Mouse (Mus musculus) thymus, postnatal 14 days (tissue): Measurements from ENCODE around the gene Gm9639.
"Not testable (repeated sequence)": the region's sequence is repeated elsewhere in the genome, so short reads cannot be mapped to it uniquely, and the experiment has no call there.

ENCODE experiments used
- DNase-seq: peaks from one replicate; pipeline ENCODE4 v3.0.0; 2021

Gm9639 gene

DNA sequence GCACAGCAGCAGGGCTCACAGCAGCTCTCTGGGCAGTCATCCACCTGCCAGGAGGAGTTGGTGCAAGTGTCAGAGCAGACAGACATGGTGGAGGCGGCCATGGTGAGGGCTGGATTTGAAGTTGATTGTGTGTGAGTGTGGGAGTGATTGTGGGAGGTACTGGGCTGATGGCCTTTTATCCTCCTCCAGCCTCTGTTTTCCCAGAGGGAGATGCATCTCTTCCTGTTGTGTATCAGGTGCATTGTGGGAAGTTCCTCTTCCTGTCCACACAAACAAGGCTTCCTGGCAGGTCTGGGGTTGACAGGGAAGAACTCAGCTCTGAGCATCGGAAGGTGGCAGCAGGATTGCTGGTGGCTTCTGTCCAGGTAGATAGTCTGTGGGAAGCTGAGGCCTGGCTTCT is at the start of gene Gm9639:
TSS of gene Gm9639 (minus strand) at position 101 of the 400 bp plus-strand sequence.
- no peak for DNase-seq

DNA sequence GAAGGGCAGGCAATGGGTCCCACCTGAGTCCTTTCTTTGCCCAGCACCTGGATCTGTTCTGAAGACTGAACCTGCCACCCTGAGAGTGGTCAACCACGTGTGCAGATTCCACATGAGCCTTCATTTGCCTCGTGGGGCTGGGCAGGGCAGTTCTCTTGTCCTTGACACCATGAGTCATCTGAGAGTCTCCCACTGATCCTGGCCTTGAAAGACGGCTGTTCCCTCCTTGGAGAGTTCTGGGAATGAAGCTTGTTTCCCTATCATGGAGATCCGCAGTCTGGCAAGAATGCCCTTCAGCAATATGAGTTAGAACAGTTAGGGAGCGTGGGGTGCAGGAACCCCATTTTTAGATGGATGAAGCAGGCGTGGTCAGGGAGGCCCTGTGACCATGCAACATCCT is 44.1 kb upstream of the Gm9639 start:
- DNase-seq = no peak

DNA sequence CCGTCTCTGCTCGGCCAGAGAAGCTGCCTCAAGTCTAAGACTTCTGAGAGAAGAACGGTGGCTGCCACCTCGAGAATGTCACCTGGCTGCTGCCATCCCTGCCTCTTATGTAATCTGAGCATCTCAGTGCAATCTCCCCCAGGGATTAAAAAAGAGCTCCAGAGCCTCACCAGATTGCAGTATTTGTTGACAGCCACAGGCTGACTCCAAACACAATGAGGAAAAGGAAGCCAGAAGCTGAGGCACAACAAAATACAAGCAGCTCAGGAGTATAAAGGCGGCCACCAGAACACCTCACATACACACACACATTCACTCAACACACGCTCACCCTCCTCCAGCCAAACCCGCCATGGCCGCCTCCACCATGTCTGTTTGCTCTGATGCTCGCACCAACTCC is 40.8 kb upstream of the Gm9639 start, which contains the start of gene Krtap10-10:
TSS of gene Krtap10-10 (plus strand) at position 301 of the 400 bp plus-strand sequence.
- DNase-seq = no peak

DNA sequence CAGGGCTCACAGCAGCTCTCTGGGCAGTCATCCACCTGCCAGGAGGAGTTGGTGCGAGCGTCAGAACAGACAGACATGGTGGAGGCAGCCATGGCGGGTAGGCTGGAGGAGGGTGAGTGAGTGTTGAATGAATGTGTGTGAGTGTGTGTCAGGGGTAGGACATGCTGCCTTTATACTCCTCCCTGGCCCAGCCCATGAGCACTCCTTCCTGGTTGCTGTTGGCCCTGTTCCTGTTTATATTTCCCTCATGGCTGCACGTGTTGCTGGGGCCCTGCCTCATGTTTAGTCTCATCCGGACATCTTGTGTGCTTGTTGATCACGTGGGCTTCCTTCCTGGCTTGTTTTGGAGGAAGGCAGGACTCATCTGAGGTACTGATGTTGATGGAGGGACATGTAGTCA is 32.1 kb upstream of the Gm9639 start, which contains the start of gene Krtap10-4:
TSS of gene Krtap10-4 (minus strand) at position 145 of the 400 bp plus-strand sequence.
- no peak for DNase-seq

DNA sequence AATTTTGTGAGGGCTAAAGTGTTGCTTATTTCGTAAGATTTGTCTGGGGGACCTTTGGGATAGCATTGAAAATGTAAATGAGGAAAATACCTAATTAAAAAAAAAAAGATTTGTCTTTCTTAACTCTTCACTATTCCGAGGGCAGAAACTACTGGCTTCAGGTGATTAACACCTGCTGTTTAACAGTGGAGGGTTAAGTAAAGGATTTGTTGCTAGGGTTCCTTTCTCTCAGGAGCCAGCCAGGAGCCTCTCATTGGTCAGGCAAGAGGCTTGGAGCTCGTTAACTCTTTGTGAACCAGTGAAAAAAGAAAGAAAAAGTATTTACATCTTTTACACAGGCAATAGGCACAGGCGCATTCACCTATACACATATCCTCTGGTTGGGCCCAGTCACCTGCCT is 24.3 kb upstream of the Gm9639 start:
- no peak for DNase-seq

DNA sequence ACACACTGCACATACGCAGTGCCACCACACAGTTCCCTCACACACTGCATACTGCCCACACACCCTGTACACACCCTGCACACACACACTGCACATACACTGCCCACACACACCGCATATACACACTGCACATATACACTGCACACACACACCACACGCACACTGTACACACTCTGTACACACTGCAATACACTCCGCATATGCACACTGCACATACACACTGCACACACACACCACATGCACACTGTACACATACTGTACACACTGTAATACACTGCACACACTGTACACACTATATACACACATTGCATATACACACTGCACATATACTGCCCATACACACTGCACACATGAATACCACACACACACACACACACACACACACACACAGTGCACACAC is 23.6 kb upstream of the Gm9639 start:
- no peak for DNase-seq

DNA sequence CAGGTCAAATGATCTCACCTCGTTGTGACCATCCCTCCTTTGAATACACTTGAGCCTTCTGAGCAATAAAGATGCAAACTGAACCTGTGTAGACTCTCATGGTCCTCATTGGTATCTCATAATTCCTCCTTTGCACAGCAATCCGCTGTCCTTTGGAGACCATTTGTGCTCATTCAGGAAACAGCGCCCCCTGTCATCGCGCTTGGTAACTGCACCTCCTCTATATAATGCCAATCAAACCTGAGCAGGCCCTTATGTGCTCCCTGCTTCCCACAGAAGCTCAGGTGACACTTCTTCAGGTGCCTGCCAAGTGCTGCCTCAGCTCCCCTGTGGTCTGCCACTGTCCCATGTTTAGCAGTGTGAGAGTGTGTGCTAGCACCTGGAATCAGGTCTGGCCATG is 20.6 kb upstream of the Gm9639 start:
- DNase-seq = peak; percentile 46

DNA sequence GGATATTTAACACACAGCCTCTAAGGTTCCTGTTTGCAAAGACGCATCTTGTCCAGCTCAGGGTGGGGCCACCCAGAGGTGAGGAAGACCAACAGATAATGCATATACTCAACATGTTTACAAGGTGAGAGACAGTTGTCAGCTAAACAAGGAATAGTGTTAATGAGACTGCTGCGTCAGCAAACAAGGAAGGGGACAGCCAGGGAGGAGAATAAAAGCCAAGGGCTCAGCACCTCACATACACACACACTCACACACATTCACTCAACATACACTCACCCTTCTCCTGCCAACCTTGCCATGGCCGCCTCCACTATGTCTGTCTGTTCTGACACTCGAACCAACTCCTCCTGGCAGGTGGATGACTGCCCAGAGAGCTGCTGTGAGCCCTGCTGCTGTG is 19.5 kb upstream of the Gm9639 start, which contains the start of gene Gm2696:
TSS of gene Gm2696 (plus strand) at position 301 of the 400 bp plus-strand sequence.
- no peak for DNase-seq

DNA sequence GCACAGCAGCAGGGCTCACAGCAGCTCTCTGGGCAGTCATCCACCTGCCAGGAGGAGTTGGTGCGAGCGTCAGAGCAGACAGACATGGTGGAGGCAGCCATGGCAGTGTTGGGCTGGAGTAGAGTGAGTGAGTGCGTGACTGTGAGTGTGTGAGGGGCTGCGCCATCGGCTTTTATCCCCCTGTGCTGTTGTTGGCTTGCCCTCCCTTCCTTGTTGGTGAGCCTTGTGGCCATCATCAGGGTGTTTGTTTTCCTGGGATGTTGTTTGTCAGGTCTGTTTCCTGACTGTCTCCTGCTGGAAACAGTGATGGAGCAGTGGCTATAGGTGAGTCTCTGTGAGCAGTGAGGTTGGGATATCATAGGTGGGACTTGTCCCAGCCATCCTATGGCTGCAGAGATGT is 16.9 kb upstream of the Gm9639 start, which contains the start of gene Gm9507:
TSS of gene Gm9507 (minus strand) at position 101 of the 400 bp plus-strand sequence.
- DNase-seq = no peak

DNA sequence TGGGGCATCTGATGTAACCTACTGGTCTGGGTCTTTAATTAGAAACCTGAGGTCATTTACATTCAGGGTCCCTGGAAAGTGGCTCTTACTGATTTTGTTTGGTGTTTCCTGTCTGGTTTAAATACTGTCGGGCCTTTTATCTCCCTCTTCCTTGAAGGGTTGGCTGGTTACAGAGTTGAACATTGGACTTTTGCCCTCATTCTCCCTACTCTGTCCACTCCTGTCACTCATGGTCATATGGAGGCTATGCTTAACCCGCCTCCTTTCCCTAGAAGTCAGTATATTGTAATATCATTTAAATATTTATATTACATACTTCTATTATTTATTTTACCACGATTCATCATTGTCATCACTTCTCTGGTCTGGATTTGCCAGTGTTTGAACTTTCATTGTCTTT is 9.2 kb upstream of the Gm9639 start:
- no peak for DNase-seq

DNA sequence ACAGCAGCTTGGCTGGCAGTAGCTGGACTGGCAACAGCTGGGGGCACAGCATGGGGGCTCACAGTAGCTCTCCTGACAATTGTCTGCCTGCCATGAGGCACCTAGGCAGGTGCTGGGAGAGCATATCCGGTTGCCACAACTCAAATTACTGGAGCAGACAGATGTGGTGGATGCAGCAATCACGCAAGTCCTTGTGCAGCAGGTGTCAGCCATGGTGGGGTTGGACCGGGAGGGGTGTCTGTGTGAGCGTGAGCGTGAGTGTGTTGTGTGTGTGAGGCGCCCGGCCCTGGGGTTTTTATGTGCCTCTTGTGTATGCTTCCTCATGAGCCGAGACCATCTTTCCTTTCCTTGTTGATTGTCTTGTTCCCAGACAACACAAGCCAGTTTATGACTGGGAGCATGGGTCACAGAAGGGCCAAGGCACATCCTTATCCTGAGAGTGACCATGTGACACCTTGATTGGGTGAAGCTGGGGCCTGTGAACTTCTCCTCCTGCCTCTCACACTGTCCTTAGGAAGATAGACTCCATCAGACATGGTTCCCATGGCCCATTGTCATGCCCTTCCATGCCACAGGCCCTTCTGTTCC is 4.1 kb upstream of the Gm9639 start, which contains the start of gene Gm19668:
TSS of gene Gm19668 (minus strand) at position 213 of the 588 bp plus-strand sequence.
- no peak for DNase-seq

DNA sequence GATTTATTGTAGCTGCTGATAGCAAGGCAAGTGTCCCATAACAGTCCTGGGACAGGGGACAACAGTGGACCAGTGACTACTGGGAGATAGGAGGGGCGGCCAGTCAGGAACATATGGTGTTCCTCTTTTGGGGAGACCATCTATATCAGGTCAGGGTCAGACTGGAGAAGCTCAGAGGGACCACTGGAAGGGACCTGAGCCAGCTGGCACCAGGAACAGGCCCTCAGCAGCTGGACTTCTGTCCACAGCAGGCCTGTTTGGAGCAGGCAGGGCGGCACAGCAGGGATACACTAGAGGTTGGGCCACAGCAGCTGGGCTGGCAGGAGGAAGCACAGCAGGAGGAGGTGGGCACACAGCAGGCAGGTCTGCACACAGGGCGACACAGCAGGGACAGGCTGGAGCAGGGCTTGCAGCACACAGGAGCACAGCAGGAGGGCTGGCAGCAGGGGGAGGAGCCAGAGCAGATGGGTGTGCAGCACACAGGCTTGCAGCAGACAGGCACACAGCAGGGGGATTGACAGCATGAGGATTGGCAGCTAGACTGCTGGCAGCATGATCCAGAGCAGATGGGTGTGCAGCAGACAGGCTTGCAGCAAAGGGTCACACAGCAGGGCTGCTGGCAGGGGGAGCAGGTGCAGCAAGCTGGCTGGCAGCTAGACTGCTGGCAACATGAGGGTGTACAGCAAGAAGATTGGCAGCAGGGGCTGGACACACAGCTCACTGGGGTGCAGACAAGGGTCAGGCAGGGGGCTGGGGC is 3.5 kb upstream of the Gm9639 start:
- DNase-seq = not testable (repeated sequence)

DNA sequence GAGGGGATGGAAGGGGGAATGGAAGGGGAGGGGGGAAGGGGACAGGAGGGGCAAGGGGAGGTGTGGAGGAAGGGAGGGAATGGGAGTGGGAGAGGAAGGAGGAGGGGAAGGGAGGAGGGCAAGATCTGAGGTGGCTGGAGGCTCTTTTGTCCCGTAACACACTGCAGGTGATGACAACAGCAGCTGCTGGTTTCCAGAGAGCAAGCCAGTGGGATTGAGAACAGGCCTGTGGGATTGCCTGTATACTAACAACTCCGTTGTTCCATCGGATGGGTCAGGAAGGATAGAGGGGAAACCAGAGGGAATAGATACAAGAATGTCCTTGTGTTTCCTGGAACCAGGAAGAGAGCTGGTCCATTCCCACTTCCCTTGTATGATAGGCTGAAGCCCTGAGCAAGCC is 2.8 kb upstream of the Gm9639 start:
- DNase-seq = no peak

DNA sequence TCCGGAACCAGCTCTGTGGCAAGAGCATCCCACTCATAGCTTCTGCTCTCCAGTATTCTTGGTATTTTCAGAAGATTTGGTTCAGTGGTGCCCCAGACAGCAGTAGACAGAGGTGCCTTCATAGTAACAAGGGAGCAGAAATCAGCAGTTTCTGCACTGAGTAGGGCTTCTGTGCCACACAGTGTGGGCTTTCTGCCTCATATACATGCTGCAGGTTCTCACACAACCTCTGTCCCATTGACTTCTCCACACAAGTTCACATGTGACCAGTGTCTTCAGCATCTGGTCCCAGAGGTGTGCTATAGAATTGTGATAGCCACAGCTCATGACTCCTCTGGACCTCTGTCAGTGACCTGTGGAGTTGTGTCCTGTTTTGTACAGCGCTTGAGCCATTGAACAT is 6.3 kb downstream of the Gm9639 start:
- DNase-seq = no peak

DNA sequence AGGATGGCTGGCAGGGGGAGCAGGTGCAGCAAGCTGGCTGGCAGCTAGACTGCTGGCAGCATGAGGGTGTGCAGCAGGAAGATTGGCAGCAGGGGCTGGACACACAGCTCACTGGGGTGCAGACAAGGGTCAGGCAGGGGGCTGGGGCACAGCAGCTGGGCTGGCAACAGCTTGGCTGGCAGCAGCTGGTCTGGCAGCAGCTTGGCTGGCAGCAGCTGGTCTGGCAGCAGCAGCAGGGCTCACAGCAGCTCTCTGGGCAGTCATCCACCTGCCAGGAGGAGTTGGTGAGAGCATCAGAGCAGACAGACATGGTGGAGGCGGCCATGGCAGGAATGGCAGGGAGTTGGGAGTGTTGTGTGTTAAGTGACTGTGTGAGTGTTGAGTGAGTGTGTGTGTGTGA is 7.0 kb downstream of the Gm9639 start, which contains the start of gene Gm7137:
TSS of gene Gm7137 (minus strand) at position 325 of the 400 bp plus-strand sequence.
- not testable (repeated sequence) for DNase-seq

DNA sequence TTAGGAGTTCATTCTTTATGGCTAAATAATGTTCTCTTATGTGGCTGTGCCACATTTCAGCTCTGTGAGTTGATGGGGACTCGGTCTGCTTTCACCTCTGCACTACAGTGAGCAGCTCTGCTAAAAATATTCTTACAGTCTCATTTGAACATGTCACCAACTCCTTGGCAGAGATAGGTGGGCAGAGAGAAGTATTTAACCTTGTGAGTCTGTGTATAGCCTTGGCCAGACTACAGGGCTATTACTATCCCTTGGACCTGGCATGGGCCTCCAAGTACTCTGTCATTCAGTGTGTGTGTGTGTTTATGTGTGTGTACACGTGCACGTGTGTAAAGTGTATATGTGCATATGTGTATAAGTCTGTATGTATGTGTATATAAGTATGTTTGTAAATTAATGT is 11.5 kb downstream of the Gm9639 start:
- not testable (repeated sequence) for DNase-seq

DNA sequence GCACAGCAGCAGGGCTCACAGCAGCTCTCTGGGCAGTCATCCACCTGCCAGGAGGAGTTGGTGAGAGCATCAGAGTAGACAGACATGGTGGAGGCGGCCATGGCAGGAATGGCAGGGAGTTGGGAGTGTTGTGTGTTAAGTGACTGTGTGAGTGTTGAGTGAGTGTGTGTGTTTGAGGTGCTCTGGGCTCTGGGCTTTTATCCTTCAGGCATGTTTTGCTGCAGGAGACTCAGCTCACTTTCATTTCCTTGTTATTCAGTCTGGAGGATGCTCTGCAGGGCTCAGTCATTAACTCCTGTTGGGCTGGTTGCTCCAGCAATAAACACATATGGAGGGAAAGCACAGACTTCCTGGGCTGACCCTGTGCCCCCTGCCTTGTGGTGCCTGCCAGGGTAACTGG is 12.4 kb downstream of the Gm9639 start, which contains the start of gene Gm3250:
TSS of gene Gm3250 (minus strand) at position 101 of the 400 bp plus-strand sequence.
- not testable (repeated sequence) for DNase-seq

DNA sequence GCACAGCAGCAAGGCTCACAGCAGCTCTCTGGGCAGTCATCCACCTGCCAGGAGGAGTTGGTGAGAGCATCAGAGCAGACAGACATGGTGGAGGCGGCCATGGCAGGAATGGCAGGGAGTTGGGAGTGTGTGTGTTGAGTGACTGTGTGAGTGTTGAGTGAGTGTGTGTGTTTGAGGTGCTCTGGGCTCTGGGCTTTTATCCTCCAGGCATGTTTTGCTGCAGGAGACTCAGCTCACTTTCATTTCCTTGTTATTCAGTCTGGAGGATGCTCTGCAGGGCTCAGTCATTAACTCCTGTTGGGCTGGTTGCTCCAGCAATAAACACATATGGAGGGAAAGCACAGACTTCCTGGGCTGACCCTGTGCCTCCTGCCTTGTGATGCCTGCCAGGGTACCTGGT is 18.0 kb downstream of the Gm9639 start, which contains the start of gene Gm7138:
TSS of gene Gm7138 (minus strand) at position 101 of the 400 bp plus-strand sequence.
- DNase-seq = not testable (repeated sequence)

DNA sequence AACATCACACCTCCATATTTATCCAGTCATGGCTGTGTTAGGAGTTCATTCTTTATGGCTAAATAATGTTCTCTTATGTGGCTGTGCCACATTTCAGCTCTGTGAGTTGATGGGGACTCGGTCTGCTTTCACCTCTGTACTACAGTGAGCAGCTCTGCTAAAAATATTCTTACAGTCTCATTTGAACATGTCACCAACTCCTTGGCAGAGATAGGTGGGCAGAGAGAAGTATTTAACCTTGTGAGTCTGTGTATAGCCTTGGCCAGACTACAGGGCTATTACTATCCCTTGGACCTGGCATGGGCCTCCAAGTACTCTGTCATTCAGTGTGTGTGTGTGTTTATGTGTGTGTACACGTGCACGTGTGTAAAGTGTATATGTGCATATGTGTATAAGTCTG is 22.7 kb downstream of the Gm9639 start:
- not testable (repeated sequence) for DNase-seq

DNA sequence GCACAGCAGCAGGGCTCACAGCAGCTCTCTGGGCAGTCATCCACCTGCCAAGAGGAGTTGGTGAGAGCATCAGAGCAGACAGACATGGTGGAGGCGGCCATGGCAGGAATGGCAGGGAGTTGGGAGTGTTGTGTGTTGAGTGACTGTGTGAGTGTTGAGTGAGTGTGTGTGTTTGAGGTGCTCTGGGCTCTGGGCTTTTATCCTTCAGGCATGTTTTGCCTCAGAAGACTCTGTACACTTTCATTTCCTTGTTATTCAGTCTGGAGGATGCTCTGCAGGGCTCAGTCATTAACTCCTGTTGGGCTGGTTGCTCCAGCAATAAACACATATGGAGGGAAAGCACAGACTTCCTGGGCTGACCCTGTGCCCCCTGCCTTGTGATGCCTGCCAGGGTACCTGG is 23.7 kb downstream of the Gm9639 start, which contains the start of gene Gm3238:
TSS of gene Gm3238 (minus strand) at position 101 of the 400 bp plus-strand sequence.
- DNase-seq = not testable (repeated sequence)

DNA sequence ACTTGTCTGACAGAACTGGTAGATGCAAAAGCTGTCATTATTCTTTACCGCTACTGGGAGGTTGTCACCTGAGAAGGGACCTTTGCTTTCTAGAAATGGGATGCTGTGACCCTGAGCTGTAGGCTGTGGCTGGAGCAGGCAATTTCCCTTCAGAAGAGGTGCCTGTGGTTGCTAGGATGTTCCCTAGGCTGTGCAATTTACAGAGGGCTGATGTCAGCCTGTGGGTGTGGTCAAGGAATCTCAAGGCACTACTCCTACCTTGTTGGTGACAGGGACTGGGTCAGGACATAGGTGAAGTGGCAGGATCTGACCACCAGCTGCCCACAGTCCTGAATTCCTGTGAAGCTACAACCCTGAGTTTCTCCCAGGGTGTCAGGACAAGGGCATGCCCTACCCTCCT is 25.1 kb downstream of the Gm9639 start:
- DNase-seq = no peak

DNA sequence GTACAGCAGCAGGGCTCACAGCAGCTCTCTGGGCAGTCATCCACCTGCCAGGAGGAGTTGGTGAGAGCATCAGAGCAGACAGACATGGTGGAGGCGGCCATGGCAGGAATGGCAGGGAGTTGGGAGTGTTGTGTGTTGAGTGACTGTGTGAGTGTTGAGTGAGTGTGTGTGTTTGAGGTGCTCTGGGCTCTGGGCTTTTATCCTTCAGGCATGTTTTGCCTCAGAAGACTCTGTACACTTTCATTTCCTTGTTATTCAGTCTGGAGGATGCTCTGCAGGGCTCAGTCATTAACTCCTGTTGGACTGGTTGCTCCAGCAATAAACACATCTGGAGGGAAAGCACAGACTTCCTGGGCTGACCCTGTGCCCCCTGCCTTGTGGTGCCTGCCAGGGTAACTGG is 35.3 kb downstream of the Gm9639 start, which contains the start of gene Gm3233:
TSS of gene Gm3233 (minus strand) at position 101 of the 400 bp plus-strand sequence.
- not testable (repeated sequence) for DNase-seq

DNA sequence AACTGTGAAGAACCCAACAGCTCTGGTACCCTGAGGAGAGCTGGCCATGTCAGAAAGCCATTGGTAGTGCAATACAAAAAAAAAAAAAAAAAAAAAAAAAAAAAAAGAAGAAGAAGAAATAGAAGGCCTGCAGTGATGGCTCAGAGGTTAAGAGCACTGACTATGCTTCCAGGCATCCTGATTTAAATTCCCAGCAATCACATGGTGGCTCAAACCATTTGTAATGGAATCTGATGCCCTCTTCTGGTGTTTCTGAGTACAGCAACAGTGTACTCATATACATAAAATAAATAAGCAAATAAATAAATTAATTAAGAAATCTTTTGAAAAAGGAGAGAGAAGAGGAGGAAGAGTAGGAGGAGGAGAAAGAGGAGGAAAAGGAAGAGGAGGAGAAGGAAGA is 41.4 kb downstream of the Gm9639 start:
- DNase-seq = no peak

DNA sequence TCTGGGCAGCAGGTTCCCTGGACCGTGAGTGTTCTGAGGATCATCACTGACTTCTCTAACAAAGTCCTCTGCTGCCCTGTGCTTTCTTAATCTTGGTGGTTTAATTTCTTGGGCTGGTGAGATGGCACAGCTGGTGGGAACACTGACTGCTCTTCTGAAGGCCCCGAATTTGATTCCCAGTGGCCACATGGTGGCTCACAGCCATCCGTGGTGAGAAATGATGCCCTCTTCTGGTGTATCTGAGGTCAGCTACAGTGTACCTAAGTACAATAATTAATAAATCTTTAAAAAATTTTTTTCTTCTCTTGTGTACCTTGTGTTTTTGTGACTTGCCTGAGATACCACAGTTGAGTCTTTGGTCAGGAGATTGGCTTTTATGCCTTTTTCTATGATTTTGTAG is 42.6 kb downstream of the Gm9639 start:
- not testable (repeated sequence) for DNase-seq
